Comparison of ENCODE assay signal across 20 mouse cellular contexts in genomic region chr7:44534656-44535441, GRCm38 (mm10). TPM values are rescaled to one million over a fixed set of nuclear protein-coding genes. Genes with fewer than 3 reads are reported as not detected.
A peak's percentile ranks its signal among the peaks of the same experiment; 100 is the strongest.
DNase-seq lines count a peak whose midpoint lies in the region; ATAC-seq and TF ChIP-seq lines count a peak whose summit lies in the region.
"Had no signal": no experiment of that assay in that cellular context is flagged by ENCODE, and none has a peak within 500 bp of the region (broad histone marks: within the 10 kb centered on the region; RNA-seq: fewer than 3 reads in every experiment).

No protein-coding gene starts in this region.

- peak; percentile 23; the same call in 1 of the 2 replicates for TF ChIP-seq CTCF in forebrain, postnatal 0 days (IDR thresholded peaks at IDR 0.05; ENCODE audit: low read depth)
- TF ChIP-seq CTCF in liver, postnatal 0 days (IDR thresholded peaks at IDR 0.05; ENCODE audit: low read depth) = peak; percentile 46; the same call in 1 of the 2 replicates

- H3K36me3 ChIP-seq in forebrain, postnatal 0 days (ENCODE audit: insufficient read depth) = 0 out of 2 replicates have a peak, but pooled peaks cover 3% of the 10 kb centered on the region
- H3K36me3 ChIP-seq in forebrain, embryonic 10.5 days (replicated peaks) = peaks cover 80% of the 10 kb centered on the region
- H3K36me3 ChIP-seq in liver, postnatal 0 days (replicated peaks; ENCODE audit: insufficient read depth, low read length) = peaks cover 41% of the 10 kb centered on the region
- peaks cover 50% of the 10 kb centered on the region for H3K36me3 ChIP-seq in liver, embryonic 11.5 days (ENCODE audit: control insufficient read depth, insufficient read depth, low read length)
- H3K36me3 ChIP-seq in kidney, embryonic 16.5 days (ENCODE audit: insufficient read depth, low read length) = peaks cover 61% of the 10 kb centered on the region
- H3K36me3 ChIP-seq: midbrain, embryonic 15.5 days had no signal

- no peaks in the 10 kb centered on the region for H3K9me3 ChIP-seq in forebrain, postnatal 0 days (ENCODE audit: low read length)
- no peaks in the 10 kb centered on the region for H3K9me3 ChIP-seq in forebrain, embryonic 10.5 days
- H3K9me3 ChIP-seq in liver, postnatal 0 days (ENCODE audit: low read length) = no peaks in the 10 kb centered on the region
- H3K9me3 ChIP-seq in liver, embryonic 11.5 days (ENCODE audit: control insufficient read depth, low read length) = no peaks in the 10 kb centered on the region
- H3K9me3 ChIP-seq in kidney, embryonic 16.5 days (ENCODE audit: low read length) = no peaks in the 10 kb centered on the region
- H3K9me3 ChIP-seq: embryonic facial prominence, embryonic 12.5 days; limb, embryonic 13.5 days; midbrain, embryonic 15.5 days had no signal

- H3K4me2 ChIP-seq in forebrain, postnatal 0 days (ENCODE audit: low read depth) = no peak overlapping the region
- H3K4me2 ChIP-seq in liver, postnatal 0 days (ENCODE audit: low read depth, low read length) = no peak overlapping the region
- H3K4me2 ChIP-seq in liver, embryonic 11.5 days = no peak overlapping the region
- no peak overlapping the region for H3K4me2 ChIP-seq in kidney, embryonic 16.5 days (replicated peaks; ENCODE audit: low read depth, low read length)
- H3K4me2 ChIP-seq: embryonic facial prominence, embryonic 12.5 days; limb, embryonic 13.5 days; midbrain, embryonic 15.5 days had no signal

- ATAC-seq in forebrain, postnatal 0 days = no peak
- no peak for ATAC-seq in liver, postnatal 0 days
- no peak for ATAC-seq in liver, embryonic 11.5 days (replicated peaks; ENCODE audit: low FRiP score)
- no peak for ATAC-seq in kidney, embryonic 16.5 days (ENCODE audit: low FRiP score, low TSS enrichment)
- ATAC-seq: forebrain, embryonic 16.5 days; midbrain, embryonic 15.5 days had no signal

- H3K27ac ChIP-seq in forebrain, postnatal 0 days (ENCODE audit: low read depth, low read length) = no peak overlapping the region
- H3K27ac ChIP-seq in forebrain, embryonic 10.5 days = no peak overlapping the region
- peak overlapping the region; percentile 57; the same call in 1 of the 2 replicates for H3K27ac ChIP-seq in liver, postnatal 0 days (ENCODE audit: low read depth)
- no peak overlapping the region for H3K27ac ChIP-seq in liver, embryonic 11.5 days (ENCODE audit: low read depth, low read length)
- no peak overlapping the region for H3K27ac ChIP-seq in kidney, embryonic 16.5 days (ENCODE audit: low read length)
- H3K27ac ChIP-seq: embryonic facial prominence, embryonic 12.5 days; left cerebral cortex, adult 2 months; limb, embryonic 13.5 days; midbrain, embryonic 15.5 days had no signal

- no peak for TF ChIP-seq EP300 in liver, postnatal 0 days (IDR thresholded peaks at IDR 0.05; ENCODE audit: low read depth)

- DNase-seq in forebrain, postnatal 0 days = no peak
- DNase-seq in forebrain, embryonic 10.5 days (ENCODE audit: extremely low spot score, low spot score) = no peak
- no peak for DNase-seq in liver, postnatal 0 days
- DNase-seq in liver, embryonic 11.5 days (ENCODE audit: low spot score) = no peak
- DNase-seq in A20 (ENCODE audit: low read depth, low spot score) (peak; percentile 78), R1 (ENCODE audit: low read depth, low spot score) (peak; percentile 76)
- no peak for DNase-seq in thymus, adult 18-20 months
- DNase-seq: adrenal gland, postnatal 10 days; cerebellum, adult 11-12 months; heart, postnatal 4 days; lung, adult 2 months had no signal

- no peaks in the 10 kb centered on the region for H3K4me1 ChIP-seq in forebrain, postnatal 0 days (ENCODE audit: insufficient read depth)
- no peaks in the 10 kb centered on the region for H3K4me1 ChIP-seq in forebrain, embryonic 10.5 days
- no peaks in the 10 kb centered on the region for H3K4me1 ChIP-seq in liver, postnatal 0 days (ENCODE audit: insufficient read depth)
- no peaks in the 10 kb centered on the region; the same call in 1 of the 2 replicates for H3K4me1 ChIP-seq in liver, embryonic 11.5 days (replicated peaks; ENCODE audit: control insufficient read depth, insufficient read depth, low read length)
- no peaks in the 10 kb centered on the region for H3K4me1 ChIP-seq in kidney, embryonic 16.5 days (ENCODE audit: insufficient read depth, low read length)
- H3K4me1 ChIP-seq: embryonic facial prominence, embryonic 12.5 days; limb, embryonic 13.5 days; midbrain, embryonic 15.5 days had no signal

- H3K9ac ChIP-seq in forebrain, postnatal 0 days = no peak overlapping the region
- no peak overlapping the region for H3K9ac ChIP-seq in liver, postnatal 0 days (replicated peaks)
- no peak overlapping the region for H3K9ac ChIP-seq in liver, embryonic 11.5 days (ENCODE audit: low read depth, low read length)
- H3K9ac ChIP-seq in kidney, embryonic 16.5 days (replicated peaks; ENCODE audit: low read length) = no peak overlapping the region
- H3K9ac ChIP-seq: embryonic facial prominence, embryonic 12.5 days; limb, embryonic 13.5 days; midbrain, embryonic 15.5 days had no signal

- no peak overlapping the region for H3K4me3 ChIP-seq in forebrain, postnatal 0 days (ENCODE audit: low read depth, low read length)
- H3K4me3 ChIP-seq in forebrain, embryonic 10.5 days = no peak overlapping the region
- no peak overlapping the region for H3K4me3 ChIP-seq in liver, postnatal 0 days (ENCODE audit: low read depth, low read length)
- no peak overlapping the region for H3K4me3 ChIP-seq in liver, embryonic 11.5 days (ENCODE audit: low read depth, low read length)
- no peak overlapping the region for H3K4me3 ChIP-seq in kidney, embryonic 16.5 days (ENCODE audit: low read length)
- H3K4me3 ChIP-seq: embryonic facial prominence, embryonic 12.5 days; left cerebral cortex, adult 2 months; limb, embryonic 13.5 days; midbrain, embryonic 15.5 days had no signal

- H3K27me3 ChIP-seq in forebrain, postnatal 0 days (ENCODE audit: insufficient read depth, low read length) = no peaks in the 10 kb centered on the region
- peaks cover 5% of the 10 kb centered on the region for H3K27me3 ChIP-seq in forebrain, embryonic 10.5 days (ENCODE audit: poor library complexity, severe bottlenecking)
- no peaks in the 10 kb centered on the region for H3K27me3 ChIP-seq in liver, postnatal 0 days (ENCODE audit: insufficient read depth, low read length)
- H3K27me3 ChIP-seq in liver, embryonic 11.5 days (replicated peaks; ENCODE audit: control insufficient read depth, insufficient read depth, low read length) = no peaks in the 10 kb centered on the region
- H3K27me3 ChIP-seq in kidney, embryonic 16.5 days (ENCODE audit: insufficient read depth, low read length) = no peaks in the 10 kb centered on the region
- H3K27me3 ChIP-seq: embryonic facial prominence, embryonic 12.5 days; limb, embryonic 13.5 days; midbrain, embryonic 15.5 days had no signal

- 85% methylated on average over 19 of the region's 19 CpGs for WGBS in forebrain, postnatal 0 days
- WGBS in forebrain, embryonic 10.5 days = 91% methylated on average over 19 of the region's 19 CpGs
- 86% methylated on average over 19 of the region's 19 CpGs for WGBS in liver, postnatal 0 days (ENCODE audit: insufficient replicate concordance)
- WGBS in liver, embryonic 11.5 days = 88% methylated on average over 19 of the region's 19 CpGs
- 81% methylated on average over 19 of the region's 19 CpGs for WGBS in kidney, embryonic 16.5 days

RNA-seq across cellular contexts. Expression of gene Spib, which starts 3.0 kb away (rescaled TPM):
- 0.05 TPM in 1 of 2 replicates, not detected in the other for total RNA-seq in forebrain, postnatal 0 days (2014; rRNA removed)
- polyA plus RNA-seq in forebrain, postnatal 0 days (2015; fragmentation: Nextera tagmentation; extraction: Ambion mirVana) = not detected in 2 replicates
- polyA plus RNA-seq in forebrain, embryonic 10.5 days (2016; fragmentation: Nextera tagmentation; extraction: Ambion mirVana) = not detected in 2 replicates
- 9.5 and 10.1 TPM in 2 replicates for polyA plus RNA-seq in liver, postnatal 0 days (2015; fragmentation: Nextera tagmentation; extraction: Ambion mirVana)
- polyA plus RNA-seq in liver, embryonic 11.5 days (2014; fragmentation: Nextera tagmentation; extraction: Ambion mirVana) = 0.05 TPM in 1 of 2 replicates, not detected in the other
- 0.10 and 0.11 TPM in 2 replicates for polyA plus RNA-seq in kidney, embryonic 16.5 days (2015; fragmentation: Nextera tagmentation; extraction: Ambion mirVana)
- polyA plus RNA-seq: embryonic facial prominence, embryonic 12.5 days; forebrain, embryonic 16.5 days; heart, embryonic 14.5 days; kidney, embryonic 14.5 days had no signal

RNA-seq across cellular contexts. Expression of gene Mybpc2, which starts 10.4 kb away (rescaled TPM):
- total RNA-seq in forebrain, postnatal 0 days (2014; rRNA removed) = 0.15 and 0.33 TPM in 2 replicates
- polyA plus RNA-seq in forebrain, postnatal 0 days (2015; fragmentation: Nextera tagmentation; extraction: Ambion mirVana) = 0.15 and 0.29 TPM in 2 replicates
- polyA plus RNA-seq in forebrain, embryonic 10.5 days (2016; fragmentation: Nextera tagmentation; extraction: Ambion mirVana) = 0.06 and 0.12 TPM in 2 replicates
- polyA plus RNA-seq in liver, postnatal 0 days (2015; fragmentation: Nextera tagmentation; extraction: Ambion mirVana) = 0.35 and 2.7 TPM in 2 replicates
- not detected in 2 replicates for polyA plus RNA-seq in liver, embryonic 11.5 days (2014; fragmentation: Nextera tagmentation; extraction: Ambion mirVana)
- 0.12 and 0.14 TPM in 2 replicates for polyA plus RNA-seq in kidney, embryonic 16.5 days (2015; fragmentation: Nextera tagmentation; extraction: Ambion mirVana)
- total RNA-seq: megakaryocyte, adult 5-6 weeks had no signal

RNA-seq across cellular contexts. Expression of gene Pold1, which starts 13.8 kb away (rescaled TPM):
- 14.1 and 16.2 TPM in 2 replicates for total RNA-seq in forebrain, postnatal 0 days (2014; rRNA removed)
- 14.2 and 14.3 TPM in 2 replicates for polyA plus RNA-seq in forebrain, postnatal 0 days (2015; fragmentation: Nextera tagmentation; extraction: Ambion mirVana)
- 190 and 195 TPM in 2 replicates for polyA plus RNA-seq in forebrain, embryonic 10.5 days (2016; fragmentation: Nextera tagmentation; extraction: Ambion mirVana)
- polyA plus RNA-seq in liver, postnatal 0 days (2015; fragmentation: Nextera tagmentation; extraction: Ambion mirVana) = 18.9 and 25.1 TPM in 2 replicates
- 119 and 128 TPM in 2 replicates for polyA plus RNA-seq in liver, embryonic 11.5 days (2014; fragmentation: Nextera tagmentation; extraction: Ambion mirVana)
- polyA plus RNA-seq in kidney, embryonic 16.5 days (2015; fragmentation: Nextera tagmentation; extraction: Ambion mirVana) = 105 and 107 TPM in 2 replicates

RNA-seq across cellular contexts. Expression of gene Nr1h2, which starts 18.9 kb away (rescaled TPM):
- total RNA-seq in forebrain, postnatal 0 days (2014; rRNA removed) = 44.1 and 45.9 TPM in 2 replicates
- polyA plus RNA-seq in forebrain, postnatal 0 days (2015; fragmentation: Nextera tagmentation; extraction: Ambion mirVana) = 49.9 and 51.1 TPM in 2 replicates
- 74.6 and 76.2 TPM in 2 replicates for polyA plus RNA-seq in forebrain, embryonic 10.5 days (2016; fragmentation: Nextera tagmentation; extraction: Ambion mirVana)
- 33.6 and 33.9 TPM in 2 replicates for polyA plus RNA-seq in liver, postnatal 0 days (2015; fragmentation: Nextera tagmentation; extraction: Ambion mirVana)
- polyA plus RNA-seq in liver, embryonic 11.5 days (2014; fragmentation: Nextera tagmentation; extraction: Ambion mirVana) = 65.6 and 69.2 TPM in 2 replicates
- polyA plus RNA-seq in kidney, embryonic 16.5 days (2015; fragmentation: Nextera tagmentation; extraction: Ambion mirVana) = 93.1 and 94.3 TPM in 2 replicates

RNA-seq across cellular contexts. Expression of gene Napsa, which starts 37.3 kb away (rescaled TPM):
- total RNA-seq in forebrain, postnatal 0 days (2014; rRNA removed) = 0.08 and 0.24 TPM in 2 replicates
- polyA plus RNA-seq in forebrain, postnatal 0 days (2015; fragmentation: Nextera tagmentation; extraction: Ambion mirVana) = 0.35 and 0.71 TPM in 2 replicates
- polyA plus RNA-seq in forebrain, embryonic 10.5 days (2016; fragmentation: Nextera tagmentation; extraction: Ambion mirVana) = 0.29 and 0.48 TPM in 2 replicates
- 17.0 and 17.8 TPM in 2 replicates for polyA plus RNA-seq in liver, postnatal 0 days (2015; fragmentation: Nextera tagmentation; extraction: Ambion mirVana)
- polyA plus RNA-seq in liver, embryonic 11.5 days (2014; fragmentation: Nextera tagmentation; extraction: Ambion mirVana) = 1.4 and 2.1 TPM in 2 replicates
- 70.0 and 83.8 TPM in 2 replicates for polyA plus RNA-seq in kidney, embryonic 16.5 days (2015; fragmentation: Nextera tagmentation; extraction: Ambion mirVana)

Comparison
In these comparisons a context has a peak if more than half of its experiments do, and no peak if none do; other contexts are left out.
1. DNase-seq: peak in A20 (single experiment) and R1 (single experiment); none in forebrain, postnatal 0 days (single experiment), forebrain, embryonic 10.5 days (single experiment), liver, postnatal 0 days (single experiment), liver, embryonic 11.5 days (single experiment) and thymus, adult 18-20 months (0 of 2).